Mouse (Mus musculus) right cerebral cortex, postnatal 36 days (tissue): Measurements from ENCODE around the gene Zkscan3.
"Not testable (repeated sequence)": the region's sequence is repeated elsewhere in the genome, so short reads cannot be mapped to it uniquely, and the experiment has no call there.

Experiments
- DNase-seq, 2 experiments: peaks; one replicate each; pipeline ENCODE4 v3.0.0; 2022; ENCODE audit warnings: low spot score in 2 of 2, mixed read lengths in 1 of 2

The Zkscan3 gene

DNA sequence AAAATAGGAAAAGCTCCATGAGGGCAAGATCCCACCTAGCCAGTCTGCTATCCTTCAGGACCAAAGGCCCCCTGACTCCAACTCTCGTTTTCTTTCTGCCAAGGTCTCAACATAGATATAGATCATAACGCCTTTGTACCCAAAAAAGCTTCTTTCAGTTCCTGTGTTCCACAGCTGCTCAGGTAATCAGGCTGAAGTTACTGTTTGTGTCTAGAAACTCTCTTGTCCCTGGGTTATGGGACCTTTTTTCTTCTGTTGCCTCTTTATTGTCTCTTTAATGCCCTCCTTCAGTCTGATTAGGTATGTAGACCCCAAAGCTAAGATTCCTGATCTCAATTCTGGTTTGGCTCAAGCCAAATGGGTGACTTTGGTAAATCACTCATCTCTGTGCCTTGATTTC is 5.1 kb downstream of the Zkscan3 start:
- no peak for DNase-seq

DNA sequence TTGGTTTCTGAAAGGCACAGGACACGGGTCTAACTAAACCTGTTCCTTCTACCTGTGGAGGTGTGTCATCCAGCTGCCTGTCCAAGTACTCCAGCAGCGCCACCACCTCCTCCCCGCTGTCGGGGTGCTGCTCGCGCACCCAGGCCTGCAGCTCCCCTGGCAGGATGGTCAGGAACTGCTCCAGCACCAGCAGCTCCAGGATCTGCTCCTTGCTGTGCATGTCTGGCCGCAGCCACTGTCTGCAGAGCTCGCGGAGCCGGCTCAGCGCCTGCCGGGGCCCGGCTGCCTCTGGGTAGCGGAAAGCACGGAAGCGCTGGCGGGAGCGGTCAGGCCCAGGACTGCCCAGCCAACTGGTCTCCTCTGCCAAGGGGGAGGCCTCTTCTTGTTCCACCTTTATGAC is 6.5 kb downstream of the Zkscan3 start:
- not testable (repeated sequence) for DNase-seq

DNA sequence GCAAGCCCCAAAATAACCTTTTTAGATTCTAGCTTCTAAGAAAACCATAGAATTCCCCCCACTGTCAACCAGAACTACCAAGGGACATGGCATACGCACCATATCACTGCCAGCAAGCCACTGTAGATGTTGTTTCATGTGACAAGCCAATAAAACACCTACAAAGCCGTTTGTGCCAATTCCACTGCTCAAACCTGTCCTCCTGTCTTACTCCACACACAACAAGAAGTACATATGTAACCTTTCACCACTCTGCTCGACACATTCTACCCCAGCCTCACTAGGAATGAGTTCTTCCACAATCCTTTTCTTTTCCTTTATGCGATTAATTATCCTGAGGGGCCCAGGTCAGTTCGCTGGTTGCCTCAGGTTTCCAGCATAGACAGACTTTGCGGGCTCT is 6.9 kb downstream of the Zkscan3 start:
- no peak for DNase-seq

DNA sequence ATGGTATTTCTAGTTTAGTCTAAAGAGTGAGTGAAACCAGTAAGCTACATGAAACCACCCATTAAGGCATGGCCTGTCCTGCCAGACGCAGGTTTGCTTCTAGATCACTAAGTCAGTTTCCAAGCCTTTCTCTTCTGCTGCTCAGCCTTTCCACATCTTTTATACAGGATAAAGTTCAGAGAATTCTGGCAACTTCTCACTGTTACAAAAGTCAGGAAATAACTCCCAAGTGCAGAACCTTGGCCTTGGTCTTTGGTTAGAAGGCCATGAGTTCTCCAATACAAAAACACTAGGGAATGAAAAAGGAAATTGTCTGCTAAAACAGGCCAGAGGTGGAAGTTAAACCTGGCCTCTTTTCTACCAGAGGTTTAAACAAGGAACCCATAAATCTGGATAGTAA is 7.3 kb downstream of the Zkscan3 start:
- no peak for DNase-seq

DNA sequence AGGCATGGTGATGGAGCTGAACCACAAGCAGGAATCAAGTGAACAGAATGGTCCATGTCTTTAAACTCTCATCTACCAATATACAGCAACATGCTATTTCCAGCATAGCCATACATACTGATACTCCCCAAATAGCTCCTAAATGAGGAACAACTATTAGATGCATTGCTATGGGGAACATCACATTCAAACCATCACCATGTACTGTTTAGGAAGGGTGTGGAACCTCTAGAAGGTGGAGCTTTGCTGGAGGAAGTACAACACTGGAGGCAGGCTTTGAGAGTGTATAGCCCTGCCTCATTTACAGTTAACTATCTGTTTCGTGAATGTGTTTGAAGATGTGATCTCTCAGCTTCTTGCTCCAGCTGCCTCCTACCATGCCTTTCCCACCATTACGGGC is 24.8 kb downstream of the Zkscan3 start:
- no peak for DNase-seq

DNA sequence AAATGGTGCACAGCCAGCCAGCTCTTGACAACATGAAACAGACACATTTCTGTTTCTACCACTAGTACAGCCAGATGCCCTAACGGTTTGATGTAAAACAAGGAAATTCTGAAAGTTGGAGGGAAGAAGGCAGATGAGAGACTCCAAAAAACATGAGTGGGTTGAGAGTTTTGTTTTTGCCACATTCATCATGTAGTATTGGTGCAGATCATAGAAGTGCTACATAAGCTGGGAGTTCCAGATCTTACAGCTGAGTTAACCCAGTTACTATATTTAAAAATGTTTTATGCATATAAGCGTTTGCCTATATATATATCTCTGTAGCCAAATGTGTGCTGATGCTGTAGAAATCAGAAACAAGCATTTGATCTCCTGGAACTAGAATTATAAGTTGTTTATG is 29.9 kb downstream of the Zkscan3 start:
- DNase-seq = no peak

DNA sequence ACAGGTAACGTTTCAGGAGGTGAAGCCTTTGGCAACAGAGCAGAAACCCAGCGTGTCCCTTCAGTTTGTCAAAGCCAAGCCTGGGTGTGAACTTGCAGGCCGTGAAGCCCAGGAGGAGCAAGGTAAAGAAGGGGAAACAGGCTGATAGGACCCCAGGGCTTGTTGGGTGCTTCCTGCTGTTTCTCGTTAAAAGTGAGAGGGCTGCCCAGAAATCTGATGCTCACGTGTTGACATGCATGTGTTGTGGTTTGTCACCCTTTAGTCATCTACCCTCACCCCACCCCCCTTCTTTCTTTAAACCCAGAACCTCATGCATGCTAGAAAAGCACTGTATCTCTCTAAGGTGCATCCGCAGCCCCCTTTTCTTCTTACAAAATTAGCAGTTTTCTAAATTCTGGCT is 35.9 kb downstream of the Zkscan3 start:
- no peak for DNase-seq

DNA sequence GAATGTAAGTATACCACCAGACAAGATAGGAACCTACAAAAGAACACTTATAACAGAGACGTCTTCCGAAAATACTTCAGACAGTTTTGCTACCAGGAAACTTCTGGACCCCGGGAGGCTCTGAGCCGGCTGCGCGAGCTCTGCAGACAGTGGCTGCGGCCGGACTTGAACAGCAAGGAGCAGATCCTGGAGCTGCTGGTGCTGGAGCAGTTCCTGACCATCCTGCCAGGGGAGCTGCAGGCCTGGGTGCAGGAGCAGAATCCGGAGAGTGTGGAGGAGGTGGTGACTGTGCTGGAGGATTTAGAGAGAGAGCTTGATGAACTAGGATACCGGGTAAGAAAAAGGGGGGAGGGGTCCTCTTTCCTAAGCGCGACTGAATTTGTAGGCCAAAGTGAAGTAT is 38.8 kb downstream of the Zkscan3 start:
- no peak for DNase-seq

DNA sequence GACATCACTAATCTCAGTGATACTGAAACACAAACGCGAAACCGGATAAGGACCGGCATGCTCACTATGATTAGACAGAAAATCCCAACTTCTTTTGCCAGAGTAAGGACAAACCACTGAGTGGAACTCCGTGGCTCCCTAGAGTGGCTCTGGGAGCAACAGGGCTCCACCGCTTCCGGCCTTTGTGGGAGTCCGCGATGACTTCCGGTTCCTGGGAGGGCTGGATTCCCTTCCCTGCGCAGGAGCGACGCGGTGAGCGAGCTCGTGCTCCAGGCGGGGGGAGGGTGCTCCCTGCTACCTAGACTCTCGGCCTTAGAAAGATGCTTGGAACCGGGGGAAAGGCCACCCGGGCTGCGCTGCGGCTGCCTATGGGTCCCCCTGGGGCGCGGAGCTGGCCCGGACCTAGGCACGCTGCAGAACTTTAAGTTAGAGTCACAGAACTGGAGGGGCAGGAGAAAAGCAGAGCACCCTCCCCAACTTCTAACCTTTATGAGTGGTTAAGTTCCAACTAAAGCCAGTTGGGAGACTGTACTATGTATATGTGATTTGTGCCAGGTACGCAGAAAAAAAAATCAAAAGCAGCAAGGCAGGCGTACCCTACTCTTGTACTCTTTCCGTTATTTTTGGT is 39.8 kb downstream of the Zkscan3 start, which contains the start of gene Zscan12:
Gene Zscan12 (plus strand): TSS at position 200 of the 628 bp plus-strand sequence.
- peak; percentile 84 to 92 for DNase-seq

DNA sequence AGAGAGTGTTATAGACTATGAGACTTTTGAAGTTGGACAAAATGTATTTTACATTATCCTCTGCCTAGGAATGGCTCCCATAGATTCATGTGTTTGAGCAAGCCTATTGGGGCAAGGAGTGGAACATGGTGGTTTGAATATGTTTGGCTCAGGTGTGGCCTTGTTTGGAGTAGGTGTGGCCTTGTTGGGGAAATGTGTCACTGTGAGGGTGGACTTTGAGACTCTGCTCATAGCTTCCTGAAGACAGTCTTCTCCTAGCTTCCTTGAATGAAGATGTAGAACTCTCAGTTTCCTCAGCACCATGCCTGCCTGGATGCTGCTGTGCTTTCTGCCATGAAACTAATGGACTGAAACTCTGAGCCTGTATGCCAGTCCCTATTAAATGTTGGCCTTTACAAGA is 52.0 kb downstream of the Zkscan3 start:
- DNase-seq = no peak

DNA sequence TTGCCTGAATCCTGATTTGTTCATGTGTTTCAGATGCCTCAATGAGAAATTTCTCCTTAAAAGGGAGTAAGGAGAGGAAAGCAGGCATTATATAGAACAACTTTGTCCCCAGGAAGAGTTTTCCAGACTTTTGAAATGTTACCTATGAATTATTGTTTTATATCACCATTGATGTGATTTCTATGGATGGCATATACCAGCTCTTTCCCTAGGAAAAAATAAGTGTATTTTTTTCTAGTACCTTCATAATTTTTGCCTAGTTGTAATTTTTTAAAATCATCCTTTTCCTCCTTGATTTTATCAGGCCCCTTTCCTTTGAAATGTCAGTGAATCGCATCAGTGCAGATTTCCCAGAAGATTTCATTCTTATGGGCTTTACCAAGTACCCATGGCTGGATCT is 55.9 kb downstream of the Zkscan3 start, which contains the start of gene Olfr1367:
Gene Olfr1367 (plus strand): TSS at position 301 of the 400 bp plus-strand sequence.
- DNase-seq = no peak
